Mouse (Mus musculus) c-Kit-positive CD71-negative TER-119-negative erythroid progenitor cells, embryonic 14.5 days (primary cell): ENCODE results near the gene Cep19.
"Not testable (repeated sequence)": the region's sequence is repeated elsewhere in the genome, so short reads cannot be mapped to it uniquely, and the experiment has no call there.

Source experiments
- DNase-seq: peaks from one replicate; pipeline ENCODE4 v3.0.0-alpha.2; 2013; ENCODE audit warnings: low read depth

Cep19 gene

GRCm38 (mm10) chr16:32099638-32100150, at the start of gene Cep19, which contains the start of gene Pigx:
TSS of gene Cep19 (plus strand) at chr16:32099800.
TSS of gene Pigx (minus strand) at chr16:32099740.
- peak; percentile 85 for DNase-seq

- DNase-seq, result no peak
Observed at GRCm38 (mm10) chr16:32058817-32059216, 40.8 kb upstream of the Cep19 start.

DNA sequence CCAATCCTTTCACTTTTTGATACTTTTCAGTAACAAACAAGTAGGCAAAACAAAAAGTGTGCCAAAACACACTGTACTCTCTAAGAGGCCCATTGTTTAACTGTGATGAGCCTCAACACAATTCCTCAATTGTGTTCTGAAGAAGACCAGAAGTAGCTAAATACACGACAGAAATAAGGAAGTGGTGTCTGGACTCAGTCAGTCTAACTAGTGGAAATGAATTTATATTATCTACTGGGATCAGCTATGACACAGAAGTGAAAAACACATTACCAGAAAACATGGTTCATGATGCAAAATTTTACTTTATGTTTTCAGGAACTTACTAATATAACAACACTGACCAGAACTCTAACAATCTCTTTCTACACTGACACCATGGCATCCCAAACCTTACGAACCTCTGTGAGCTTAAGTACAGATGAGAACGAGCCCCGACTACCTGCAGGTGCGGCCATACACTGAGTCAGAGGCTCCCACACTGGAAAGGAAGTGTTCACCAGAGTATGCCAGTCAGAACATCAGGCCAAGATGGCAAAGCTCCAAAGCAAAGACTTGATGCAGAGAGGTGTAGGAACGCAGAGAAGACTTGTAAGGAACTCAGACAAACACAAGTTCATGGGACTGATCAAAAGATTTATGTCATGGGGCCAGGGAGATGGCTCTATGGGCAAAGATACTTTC, 39.6 kb upstream of the Cep19 start:
- DNase-seq, result no peak

DNA sequence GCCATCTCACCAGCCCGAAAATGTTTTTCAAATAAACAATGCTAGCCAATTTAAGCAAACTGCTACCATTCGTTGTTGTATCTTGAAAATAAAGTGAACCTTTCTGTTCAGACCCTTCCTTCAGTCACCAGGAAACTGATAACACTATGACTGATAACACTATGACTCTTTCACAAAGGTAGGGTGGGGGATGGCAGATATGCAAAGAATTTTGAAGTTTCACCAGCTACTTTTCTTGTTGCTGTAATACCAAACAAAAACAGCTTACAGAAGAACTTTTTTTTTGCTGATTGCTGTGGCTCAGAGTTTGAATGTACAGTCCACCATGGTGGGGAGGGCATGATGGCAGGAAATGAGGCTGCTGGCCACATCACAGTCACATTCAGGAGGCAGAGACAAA, 37.4 kb upstream of the Cep19 start:
- no peak for DNase-seq

- no peak for DNase-seq
Observed at GRCm38 (mm10) chr16:32063900-32064299, 35.7 kb upstream of the Cep19 start.

GRCm38 (mm10) chr16:32066899-32067298, 32.7 kb upstream of the Cep19 start:
- DNase-seq, result no peak

DNA sequence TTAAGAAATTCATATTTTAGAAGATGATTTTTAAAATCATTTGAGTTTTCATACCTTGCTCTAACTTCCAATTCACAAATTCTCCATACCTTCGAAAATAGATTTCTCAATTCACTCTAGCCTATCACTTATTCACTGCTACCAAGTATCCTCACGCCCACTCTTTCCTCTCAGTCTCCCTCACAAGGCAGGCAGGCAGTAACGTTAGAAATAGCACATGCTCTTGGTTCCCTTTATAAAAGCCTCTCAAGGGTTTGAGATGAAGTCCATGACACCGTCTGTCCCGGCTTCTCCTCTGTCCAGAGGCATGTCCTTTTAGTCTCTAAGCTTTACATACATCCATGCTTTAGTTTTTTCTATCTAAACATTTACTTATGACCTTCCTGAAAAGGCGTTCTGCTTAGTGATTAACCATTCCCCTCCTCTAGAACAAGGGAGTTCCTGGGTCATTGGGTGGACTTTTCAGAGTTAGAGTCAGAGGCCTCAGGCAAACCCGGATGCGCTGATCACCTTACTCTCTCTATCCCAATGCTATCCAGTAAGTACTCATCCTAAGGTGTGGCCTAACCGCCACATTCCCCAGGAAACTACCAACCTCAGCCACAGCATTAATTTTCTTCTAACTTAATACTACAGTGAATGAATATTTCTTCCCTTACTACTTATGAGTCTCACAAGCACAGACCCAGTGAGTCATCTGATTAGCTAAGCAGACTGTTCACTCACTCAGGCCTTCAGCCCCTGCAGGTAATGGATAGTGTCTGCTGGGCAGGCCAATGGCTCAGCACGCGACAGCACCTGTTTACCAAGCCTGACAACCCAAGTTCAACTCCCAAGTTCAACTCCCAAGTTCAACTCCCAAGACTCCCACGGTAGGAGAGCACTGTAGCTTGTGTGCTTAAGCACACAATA, 31.0 kb upstream of the Cep19 start:
- DNase-seq, result no peak

DNA sequence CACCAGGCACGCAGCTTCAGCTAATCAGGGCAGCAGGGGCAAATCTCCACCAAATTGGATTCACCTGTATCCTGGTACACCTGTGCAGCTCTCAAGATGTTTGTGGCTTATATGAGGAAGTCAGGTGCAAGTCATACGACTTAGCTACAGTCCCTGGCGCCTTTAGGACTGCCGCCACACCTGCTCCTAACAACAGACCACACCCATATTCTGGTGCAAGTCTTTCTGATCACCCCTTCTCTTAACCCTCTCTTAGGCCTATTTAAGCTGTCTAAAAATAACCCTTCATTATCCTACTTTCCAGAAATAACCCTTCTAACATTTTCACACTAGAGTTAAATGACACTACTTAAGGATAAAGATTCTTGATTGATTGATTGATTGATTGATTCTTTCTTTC, 29.5 kb upstream of the Cep19 start:
- DNase-seq, result not testable (repeated sequence)

GRCm38 (mm10) chr16:32075762-32076161, 23.8 kb upstream of the Cep19 start:
- DNase-seq, result no peak

- DNase-seq, result no peak
Observed at GRCm38 (mm10) chr16:32076406-32076805, 23.2 kb upstream of the Cep19 start.

DNA sequence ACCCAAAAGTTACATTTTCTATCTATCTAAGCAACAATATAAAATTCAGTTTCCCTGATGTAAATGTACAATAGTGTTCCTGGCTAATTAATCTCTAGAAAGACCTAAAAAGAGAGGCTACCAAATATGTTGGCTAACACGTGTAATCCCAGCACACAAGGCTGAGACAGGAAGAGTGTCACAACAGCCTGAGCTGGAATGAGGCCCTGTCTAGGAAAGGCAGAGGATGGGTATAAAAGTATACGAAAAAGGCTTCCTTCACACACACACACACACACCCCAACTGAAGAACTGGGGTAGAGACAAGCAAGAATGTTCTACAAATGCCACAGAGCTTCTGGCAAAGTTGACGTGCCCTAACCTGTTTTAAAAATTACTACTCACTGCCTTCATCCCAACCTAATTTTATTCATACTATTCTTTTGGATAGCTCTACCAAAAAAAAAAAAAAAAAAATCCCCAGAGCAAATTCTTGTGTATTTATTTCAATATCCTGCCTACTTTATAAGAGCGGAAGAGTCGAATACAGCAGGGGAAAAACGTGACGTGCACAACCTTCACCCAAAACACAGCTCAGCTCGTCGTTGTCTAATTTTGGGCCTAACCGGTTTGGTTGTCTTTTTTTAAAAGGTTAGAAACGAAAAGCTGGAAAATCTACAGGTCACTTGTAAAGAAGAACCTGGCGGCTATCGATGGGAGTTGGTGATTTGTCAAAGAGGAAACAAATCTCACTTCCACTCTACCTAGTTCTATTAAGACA, 21.8 kb upstream of the Cep19 start:
- no peak for DNase-seq

- no peak for DNase-seq
Observed at GRCm38 (mm10) chr16:32078408-32078990, 21.1 kb upstream of the Cep19 start.

GRCm38 (mm10) chr16:32078991-32079511, 20.5 kb upstream of the Cep19 start, which contains the start of gene Pak2:
TSS of gene Pak2 (minus strand) at chr16:32079342.
- DNase-seq, result peak; percentile 67

GRCm38 (mm10) chr16:32087629-32088443, 11.8 kb upstream of the Cep19 start:
- no peak for DNase-seq

- DNase-seq, result no peak
Observed at GRCm38 (mm10) chr16:32091466-32091865, 8.1 kb upstream of the Cep19 start.

DNA sequence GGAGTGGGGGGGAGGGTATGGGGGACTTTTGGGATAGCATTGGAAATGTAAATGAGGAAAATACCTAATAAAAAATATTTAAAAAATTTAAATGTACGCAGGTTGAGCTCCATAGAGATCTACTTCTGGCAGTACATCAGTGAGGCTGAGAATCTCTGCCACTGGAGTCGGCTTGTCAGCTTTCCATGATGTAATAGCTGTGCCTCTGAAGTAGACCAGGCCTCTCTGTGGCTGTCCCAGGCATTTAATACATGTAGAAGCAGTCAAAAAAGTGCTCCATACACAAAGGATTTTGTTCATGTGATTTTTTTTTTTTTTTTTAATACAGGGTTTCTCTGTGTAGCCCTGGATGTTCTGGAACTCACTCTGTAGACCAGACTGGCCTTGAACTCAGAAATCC, 1.8 kb upstream of the Cep19 start:
- DNase-seq, result not testable (repeated sequence)

DNA sequence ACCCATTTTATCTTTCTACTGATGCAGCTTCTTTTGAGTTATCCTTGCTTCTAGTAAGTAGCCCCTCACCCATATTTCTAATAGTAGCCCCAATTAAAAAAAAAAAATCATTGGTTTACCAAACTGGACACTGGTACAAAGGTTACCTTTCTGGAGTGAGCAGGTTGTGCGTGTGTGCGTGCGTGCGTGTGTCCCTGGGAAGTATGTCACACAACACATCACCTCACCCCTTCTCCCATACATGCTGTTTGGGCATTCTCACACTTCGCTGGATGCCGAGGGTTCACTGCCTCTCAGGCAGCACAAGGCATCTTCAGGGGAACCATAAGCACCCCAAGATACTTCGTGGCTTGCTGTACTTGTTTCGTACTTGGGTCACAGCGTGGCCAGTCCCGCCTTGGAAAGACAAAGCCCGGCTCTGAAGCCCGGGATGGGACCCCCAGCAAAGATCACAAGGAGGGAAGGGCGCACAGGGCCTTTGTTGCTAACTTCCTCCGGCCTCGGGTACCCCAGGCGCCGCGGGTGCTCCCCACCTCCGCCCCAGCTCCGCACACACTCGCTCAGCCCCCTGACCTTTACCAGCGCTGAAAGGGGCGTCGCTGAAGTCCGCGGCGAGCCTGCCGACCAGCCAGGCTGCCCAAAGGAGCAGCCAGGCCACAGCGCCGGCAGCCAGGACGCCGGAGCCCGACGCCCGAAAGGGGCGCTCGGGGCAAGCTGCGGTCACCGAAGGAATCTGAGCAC, 533 bp upstream of the Cep19 start:
- no peak for DNase-seq

DNA sequence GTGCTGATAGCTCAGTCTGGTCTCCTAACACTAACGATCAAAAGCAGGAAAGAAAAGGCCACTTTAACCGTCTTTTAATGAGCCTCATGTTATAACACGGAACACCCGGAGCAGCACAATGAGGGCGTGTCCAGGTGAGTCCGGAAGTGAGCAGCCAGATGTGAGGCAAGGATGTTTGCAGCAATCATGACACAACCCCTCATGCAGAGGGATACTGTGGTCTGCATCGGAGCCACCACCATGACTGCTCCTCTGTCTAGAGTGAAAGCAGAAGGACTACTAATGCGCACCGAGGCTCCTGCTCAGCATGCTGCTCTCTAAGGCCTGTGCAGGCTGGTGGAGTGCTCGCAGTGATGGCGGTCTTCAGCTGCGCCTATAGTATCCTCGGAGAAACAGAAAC, 2.7 kb downstream of the Cep19 start:
- DNase-seq, result no peak

- no peak for DNase-seq
Observed at GRCm38 (mm10) chr16:32105698-32106097, 6.1 kb downstream of the Cep19 start.
